Mouse (Mus musculus) heart, adult 18-20 months (tissue): Measurements from ENCODE around the gene Gm17631. TPM values are rescaled to one million over a fixed set of nuclear protein-coding genes. Genes with fewer than 3 reads are reported as not detected.
"Not testable (repeated sequence)": the region's sequence is repeated elsewhere in the genome, so short reads cannot be mapped to it uniquely, and the experiment has no call there.

Experiments
- DNase-seq, 2 experiments: peaks; one replicate each; pipeline ENCODE4 v3.0.0; 2021 to 2022; ENCODE audit warnings: mixed read lengths in 1 of 2
- long read RNA-seq, 2 experiments: library from polyadenylated mRNA; stranded (forward); transcript quantifications; one replicate each; pipeline ENCODE4 v2.0.0; 2021
- total RNA-seq, 2 experiments: library from RNA; stranded (reverse); gene quantifications; 2 replicates each; pipeline ENCODE4 v1.2.3; 2021

Gene Gm17631
- total RNA-seq: not detected
- long read RNA-seq, experiment 1: 0 reads
- long read RNA-seq, experiment 2: 0 reads

DNA sequence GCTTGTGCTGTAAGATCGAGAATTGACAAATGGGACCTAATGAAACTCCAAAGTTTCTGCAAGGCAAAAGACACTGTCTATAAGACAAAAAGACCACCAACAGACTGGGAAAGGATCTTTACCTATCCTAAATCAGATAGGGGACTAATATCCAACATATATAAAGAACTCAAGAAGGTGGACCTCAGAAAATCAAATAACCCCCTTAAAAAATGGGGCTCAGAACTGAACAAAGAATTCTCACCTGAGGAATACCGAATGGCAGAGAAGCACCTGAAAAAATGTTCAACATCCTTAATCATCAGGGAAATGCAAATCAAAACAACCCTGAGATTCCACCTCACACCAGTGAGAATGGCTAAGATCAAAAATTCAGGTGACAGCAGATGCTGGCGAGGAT is at the start of gene Gm17631:
Gene Gm17631 (plus strand): TSS at position 301 of the 400 bp plus-strand sequence.
- not testable (repeated sequence) for DNase-seq

DNA sequence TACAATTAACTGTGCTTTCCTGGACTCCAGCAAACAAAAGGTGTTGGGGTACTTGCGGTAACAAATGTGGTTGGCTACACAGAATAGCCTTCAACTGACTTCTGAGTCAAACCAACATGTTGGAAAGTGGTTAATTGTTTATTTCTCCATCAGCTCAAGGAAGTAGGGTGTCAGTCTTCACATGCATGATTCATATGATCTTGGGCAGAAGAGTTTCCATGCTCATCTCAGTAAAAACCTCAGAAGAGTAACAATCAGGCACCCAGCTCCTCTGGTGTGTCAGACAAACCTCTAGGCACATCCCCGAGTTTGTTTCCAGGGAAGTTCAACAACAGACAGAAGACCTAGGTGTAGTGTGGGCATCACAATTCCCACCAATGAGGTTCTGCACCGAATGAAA is 44.7 kb upstream of the Gm17631 start:
- DNase-seq: no peak

- DNase-seq: no peak
Measured at GRCm38 (mm10) chr6:129824004-129824403, 38.4 kb upstream of the Gm17631 start.

DNA sequence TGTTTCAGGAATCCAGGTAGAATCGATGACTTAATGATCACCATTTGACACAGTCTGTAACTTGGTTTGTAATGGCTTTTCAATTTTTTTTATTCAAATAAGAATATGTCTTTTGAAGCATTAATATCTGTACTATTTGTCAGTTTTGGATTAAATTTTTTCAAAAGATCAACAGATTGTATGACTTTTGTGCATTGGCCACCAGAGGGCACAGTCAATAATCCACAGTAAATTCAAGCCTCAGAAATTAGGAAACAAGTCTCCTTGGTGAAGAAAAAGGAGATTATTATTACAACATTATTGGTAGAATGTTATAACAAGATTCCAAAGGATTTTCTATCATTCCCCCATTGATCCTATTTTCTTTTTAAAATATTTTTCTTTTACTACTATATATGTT is 36.9 kb upstream of the Gm17631 start:
- DNase-seq: no peak

DNA sequence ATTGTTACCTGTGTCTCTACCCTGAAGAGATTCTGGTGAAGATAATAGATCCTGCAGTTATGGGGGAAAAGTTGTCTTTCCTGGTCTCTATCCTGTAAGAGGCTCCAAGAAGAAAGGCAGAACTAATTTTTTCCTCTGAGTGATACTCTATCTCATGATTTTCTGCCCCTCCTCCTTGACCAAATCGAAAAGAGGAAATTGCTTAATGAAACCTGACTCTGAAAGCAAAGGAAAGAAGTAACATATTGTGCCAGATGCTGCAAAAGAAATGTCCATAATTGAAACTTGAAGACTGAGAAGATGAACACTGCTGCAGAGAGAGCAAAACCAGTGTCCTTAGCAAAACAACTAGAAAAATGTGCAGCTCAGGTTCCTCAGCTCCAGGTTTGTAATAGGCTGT is 14.1 kb downstream of the Gm17631 start, which contains the start of gene Klra17:
Gene Klra17 (minus strand): TSS at position 124 of the 400 bp plus-strand sequence.
- no peak for DNase-seq

DNA sequence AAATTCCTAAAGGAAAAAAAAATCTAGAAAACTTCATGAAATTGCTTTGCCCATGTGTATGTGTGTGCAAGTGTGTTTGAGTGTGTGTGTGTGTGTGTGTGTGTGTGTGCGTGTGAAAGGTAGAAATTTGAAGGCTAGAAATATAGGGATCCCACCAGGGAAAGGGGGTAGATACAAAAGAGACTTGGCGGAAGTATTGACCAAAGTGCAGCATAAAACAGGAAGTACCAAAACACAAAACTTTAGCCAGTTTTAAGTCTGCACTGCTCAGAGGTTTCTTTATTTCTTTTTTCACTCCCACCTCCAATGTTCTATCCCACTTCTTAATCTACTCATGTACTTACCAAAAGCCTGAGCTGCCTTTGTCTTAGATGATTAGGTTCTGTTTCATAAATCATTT is 20.1 kb downstream of the Gm17631 start:
- DNase-seq: no peak

Other genes starting within 250 kb of the Gm17631 start
- under 1 TPM; 0.26 to 0.57 TPM for gene Klrk1, start 238.8 kb upstream of the Gm17631 start, total RNA-seq
- gene Klrc3, start 219.3 kb upstream of the Gm17631 start, total RNA-seq: not detected
- gene Klrc2, start 202.0 kb upstream of the Gm17631 start, total RNA-seq: not detected
- gene Klrc1, start 183.7 kb upstream of the Gm17631 start, total RNA-seq: under 1 TPM in 1 of 2 experiments, not detected in 1; 0.27 TPM
- gene Klri1, start 145.5 kb upstream of the Gm17631 start, total RNA-seq: not detected
- gene Klri2, start 122.2 kb upstream of the Gm17631 start, total RNA-seq: not detected
- gene Gm156, start 78.4 kb upstream of the Gm17631 start, total RNA-seq: not detected
- not detected for gene Klra17, start 14.0 kb downstream of the Gm17631 start, total RNA-seq
- not detected for gene Klra5, start 55.0 kb downstream of the Gm17631 start, total RNA-seq
- not detected for gene Klra6, start 164.3 kb downstream of the Gm17631 start, total RNA-seq
- gene Klra4, start 204.6 kb downstream of the Gm17631 start, total RNA-seq: not detected